Mouse (Mus musculus) kidney, postnatal 36 days (tissue): ENCODE results near the gene Aimp2.
A peak's percentile ranks its signal among the peaks of the same experiment; 100 is the strongest.

ENCODE experiments used
- DNase-seq, 2 experiments: peaks; one replicate each; pipeline ENCODE4 v3.0.0; 2021 to 2022; ENCODE audit warnings: mixed read lengths in 2 of 2

Gene Aimp2

DNA sequence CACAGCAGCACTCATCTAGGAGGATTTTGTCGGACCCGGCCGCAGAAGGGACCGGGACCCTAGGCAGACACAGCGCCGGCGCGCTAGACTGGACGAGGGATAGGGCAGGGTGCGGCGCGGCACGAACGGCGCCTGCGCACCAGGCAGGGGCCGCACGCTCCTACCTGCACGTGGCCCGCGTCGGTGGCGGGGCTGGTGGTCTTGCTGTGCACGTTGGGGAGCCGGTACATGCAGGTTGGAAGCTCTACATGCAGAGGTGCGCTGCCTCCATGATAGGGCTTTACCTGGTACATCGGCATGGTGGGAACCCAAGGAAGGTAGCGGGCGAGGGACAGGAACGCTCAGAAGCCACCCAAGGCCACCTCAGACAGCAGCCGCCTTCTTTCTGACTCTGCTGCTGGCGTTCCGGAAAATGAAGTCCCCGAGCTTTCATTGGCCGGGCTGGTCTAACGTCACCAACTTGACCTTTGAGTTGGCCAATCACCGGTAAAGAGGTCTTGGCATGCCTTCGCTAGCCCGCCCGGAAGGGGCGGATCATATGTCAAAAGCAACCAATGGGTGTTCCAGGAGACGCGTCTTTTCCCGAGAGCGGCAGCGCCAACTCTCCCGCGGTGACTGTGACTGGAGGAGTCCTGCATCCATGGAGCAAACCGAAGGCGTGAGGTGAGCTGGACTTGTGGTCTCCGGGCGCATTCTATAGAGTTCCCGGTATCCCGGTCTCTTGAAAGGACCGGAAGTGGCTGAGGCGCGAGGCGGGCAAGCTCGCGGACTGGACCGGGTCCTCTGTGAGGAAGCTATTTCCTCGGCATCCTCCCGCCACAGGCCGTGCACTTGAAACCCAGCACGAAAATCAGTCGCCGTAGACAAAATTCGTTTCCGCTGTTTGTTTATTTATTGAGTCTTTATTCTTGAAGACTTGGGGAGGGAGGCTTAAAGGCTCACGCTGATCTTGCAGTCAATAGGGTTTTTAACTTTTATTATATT, at the start of gene Aimp2, which contains the start of gene Pms2:
Gene Aimp2 (minus strand): TSS at position 431 of the 984 bp plus-strand sequence.
Gene Pms2 (plus strand): TSS at position 548 of the 984 bp plus-strand sequence.
- DNase-seq, result peak; percentile 96 to 98

DNA sequence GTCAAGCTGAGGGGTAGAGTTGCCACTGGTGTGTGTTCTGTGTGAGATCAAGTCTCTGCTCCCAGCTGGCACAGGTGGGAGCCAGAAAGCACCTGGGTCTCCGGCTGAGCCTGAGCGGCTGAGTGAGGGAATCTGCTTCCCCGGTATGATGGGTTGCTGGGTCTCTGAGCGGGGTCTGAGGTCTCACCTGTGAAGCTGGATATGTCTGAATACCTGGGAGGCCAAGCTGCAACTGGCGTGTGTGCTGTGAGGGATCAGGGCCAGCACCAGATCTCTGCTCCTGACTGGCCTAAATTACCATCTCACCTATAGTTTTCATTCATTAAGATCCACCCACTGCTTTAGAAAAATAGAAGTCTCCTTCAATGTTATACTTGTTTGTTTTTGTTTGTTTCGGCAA, 47.5 kb upstream of the Aimp2 start:
- DNase-seq, result no peak

DNA sequence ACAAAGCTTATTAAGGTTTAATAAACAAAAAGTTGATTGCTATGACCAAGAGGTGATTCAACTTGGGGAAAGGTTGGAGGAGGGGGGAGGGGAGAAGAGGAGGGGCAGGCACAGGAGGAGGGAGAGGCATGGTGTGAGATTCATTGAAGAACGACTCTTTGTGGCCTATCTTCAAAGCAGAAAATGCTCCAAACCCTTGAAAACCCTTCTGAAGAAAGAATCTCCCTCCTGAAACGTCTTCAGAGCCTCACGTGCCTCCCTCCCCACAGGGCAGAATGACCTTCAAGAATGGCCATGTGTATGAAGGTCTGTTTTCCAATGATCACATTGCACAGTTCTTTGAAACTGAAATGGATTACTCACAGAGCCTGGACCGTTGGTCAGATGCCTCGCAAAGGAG, 40.4 kb upstream of the Aimp2 start:
- DNase-seq, result no peak

DNA sequence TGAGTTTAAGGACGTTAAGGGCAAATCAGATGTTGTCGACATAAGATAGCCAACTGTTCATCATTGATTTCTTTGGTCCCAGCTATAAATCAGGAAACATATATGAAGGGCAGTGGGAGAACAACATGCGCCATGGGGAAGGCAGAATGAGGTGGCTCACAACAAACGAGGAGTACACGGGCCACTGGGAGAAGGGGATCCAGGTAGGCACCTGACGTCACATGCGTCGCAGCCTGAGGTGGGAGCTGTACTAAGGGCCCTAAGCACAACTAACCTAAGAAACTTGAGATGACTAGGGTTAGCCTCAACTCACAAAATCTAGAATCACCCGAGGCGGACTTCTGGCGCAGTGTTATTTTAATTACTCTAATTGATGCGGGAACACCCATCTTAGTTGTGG, 38.7 kb upstream of the Aimp2 start:
- no peak for DNase-seq

DNA sequence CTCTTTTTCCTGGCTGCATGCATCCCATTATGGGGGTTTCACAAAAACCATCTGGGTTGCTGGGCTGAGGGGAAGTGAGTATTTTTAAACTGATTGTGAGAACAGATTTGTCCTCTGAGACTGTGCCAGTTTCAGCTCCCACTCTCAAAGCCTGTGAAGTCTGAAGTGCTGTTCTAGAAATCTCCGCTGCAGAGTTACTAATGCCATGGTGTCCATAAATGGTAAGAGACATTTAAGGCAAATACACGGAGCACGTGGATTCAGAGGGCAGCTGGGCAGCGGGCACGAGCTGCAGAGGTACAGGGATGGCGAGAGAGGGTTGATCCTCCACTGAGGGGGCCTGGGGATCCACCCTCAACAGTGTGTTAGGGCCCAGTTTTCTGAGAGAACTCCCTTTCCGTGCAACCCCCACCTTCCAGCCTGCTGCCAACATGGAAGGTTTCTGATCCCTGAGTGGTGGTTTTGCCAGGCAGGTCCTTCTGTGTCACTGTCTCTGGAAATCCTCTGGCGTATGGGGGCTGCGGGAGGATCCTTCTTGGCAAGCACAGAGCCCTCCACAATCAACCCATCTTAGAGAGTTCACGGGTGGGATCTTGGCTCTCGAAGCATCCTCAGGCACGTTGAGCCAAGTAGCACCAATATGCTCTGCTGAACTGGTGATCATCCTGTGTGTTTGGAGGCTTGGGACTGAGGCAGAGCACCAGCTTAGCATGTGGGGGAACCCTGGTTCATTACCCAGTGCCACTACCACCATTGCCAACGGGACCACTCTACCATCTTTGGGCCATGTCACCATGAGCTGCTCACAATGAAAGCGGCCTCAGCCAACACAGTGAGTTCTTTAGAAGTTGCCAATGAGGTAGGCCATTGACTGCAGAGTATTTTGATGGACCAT, 33.8 kb upstream of the Aimp2 start:
- no peak for DNase-seq

DNA sequence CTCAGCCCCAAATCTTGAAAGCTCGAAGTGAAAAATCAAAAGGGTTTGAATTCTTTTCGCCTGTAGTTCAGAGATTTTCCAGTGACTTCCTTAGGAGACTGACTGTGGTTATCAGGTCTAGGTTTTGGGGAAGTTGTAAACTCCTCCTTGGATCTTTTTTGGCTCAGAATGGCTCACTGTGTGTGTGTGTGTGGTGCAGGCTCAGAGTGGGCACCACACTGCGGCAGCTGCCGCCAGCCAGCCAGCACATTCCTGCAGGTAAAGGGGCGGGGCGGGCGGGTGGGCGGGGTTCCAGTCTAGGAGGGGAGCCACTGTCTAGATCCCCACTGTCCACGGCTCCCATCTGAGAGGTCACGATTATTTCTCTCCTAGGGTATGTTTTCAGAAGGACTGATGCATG, 31.9 kb upstream of the Aimp2 start:
- DNase-seq, result no peak

DNA sequence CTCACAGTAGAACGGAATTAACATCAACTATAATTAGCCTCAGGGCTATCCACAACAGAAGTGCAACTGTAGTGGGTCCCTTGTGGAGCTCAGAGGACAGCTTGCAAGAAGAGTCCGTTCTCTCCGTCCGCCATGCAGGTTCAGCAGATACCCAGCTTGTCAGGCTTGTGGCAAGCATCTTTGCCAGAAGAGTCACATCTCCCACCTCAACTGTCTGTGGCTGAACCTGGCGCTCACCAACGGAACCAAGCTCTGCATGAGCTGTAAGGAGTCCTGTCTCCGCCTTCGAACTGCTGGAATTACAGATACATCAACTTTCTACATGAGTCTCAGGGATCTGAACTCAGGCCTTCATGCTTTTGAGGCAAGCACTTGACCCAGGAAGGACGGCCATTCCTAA, 26.5 kb upstream of the Aimp2 start:
- no peak for DNase-seq

DNA sequence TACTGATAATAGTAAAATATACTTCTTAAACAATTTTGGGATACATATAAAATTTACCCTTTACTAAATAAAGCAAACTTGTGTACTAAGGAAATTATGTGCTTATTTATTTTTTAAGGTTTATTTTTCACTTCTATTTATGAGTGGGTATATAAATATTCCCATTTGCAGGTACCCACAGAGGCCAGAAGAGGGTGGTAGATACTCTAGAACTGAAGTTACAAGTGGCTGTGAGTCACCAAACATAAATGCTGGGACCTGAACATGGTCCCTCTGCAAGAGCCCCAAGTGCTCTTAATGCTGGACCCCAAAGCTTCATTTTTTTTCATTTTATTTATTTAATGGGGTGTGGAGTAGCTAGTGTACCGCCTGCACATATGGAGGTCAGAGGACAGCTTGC, 24.2 kb upstream of the Aimp2 start:
- no peak for DNase-seq

DNA sequence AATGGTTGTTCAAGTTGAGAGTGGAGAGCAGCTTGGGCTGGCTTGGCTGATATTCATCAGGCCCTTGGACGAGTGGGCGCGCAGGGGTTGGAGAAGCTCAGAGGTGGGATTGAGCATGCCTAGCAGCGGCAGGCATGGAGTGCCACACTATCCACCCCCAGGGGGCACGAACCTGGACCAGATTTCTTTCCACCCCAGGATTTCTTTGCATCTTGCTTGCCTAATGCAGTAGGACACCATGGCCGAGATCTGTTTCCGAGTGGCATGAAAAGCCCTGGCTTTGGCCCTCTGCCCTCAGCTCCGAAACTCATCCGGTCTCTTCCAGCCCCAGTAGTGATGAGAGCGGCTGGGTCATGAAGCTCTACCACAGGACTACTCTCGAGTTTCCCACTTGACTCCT, 23.8 kb upstream of the Aimp2 start:
- no peak for DNase-seq

DNA sequence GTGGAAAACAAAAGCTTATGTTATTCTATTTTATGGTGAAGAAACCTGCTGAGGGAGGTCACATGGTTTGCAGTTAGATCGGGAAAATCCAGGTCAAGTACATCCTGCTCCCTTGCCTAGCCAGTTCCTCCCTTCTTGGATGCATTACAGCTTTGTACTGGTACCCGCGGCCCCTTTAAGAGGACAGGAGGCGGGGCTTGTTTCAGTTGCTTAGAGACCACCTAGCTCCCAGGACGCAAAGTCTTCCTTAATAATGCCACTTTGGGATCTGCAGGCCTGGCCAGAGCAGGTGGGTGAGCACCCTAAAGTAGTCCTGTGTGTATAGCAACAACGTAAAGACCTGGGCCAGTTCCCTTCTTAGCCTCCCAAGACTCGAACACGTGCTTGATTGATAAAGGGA, 23.2 kb upstream of the Aimp2 start, which contains the start of gene Rsph10b:
Gene Rsph10b (plus strand): TSS at position 205 of the 400 bp plus-strand sequence.
- DNase-seq, result peak in 1 of 2 experiments; percentile 14

DNA sequence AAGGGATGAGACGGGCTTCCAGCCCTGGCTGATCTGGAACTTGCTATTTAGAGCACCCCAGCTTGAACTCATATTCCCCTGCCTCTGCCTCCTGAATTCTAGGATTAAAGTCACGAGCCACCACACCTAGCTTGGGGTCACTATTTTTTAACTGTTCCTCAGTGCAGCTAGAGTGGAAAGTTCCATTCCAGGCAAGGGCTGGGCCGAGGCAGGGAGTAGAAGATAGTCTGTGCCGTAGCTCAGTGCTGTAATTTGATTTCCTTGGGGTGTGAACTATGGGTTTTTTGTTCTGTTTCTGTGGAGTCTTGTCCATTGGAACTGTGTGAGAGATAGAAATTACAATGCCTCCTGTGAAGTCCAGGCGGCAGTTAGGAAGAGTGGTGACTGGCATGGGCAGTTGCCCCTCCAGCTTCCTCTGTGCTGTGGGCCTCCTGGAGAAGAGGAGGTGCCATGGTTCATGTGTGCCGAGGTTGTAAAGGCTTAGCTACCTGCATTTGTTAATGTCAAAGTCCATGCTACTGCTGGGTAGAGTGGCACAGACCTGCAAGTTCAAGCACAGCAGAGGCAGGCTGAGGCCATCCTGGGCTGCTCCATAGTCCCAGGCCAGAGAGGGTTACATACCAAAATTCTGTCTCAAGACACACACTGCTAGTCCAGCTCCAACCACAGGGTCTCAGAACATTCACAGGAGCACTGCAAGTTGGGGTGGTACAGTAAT, 22.4 kb upstream of the Aimp2 start:
- no peak for DNase-seq

DNA sequence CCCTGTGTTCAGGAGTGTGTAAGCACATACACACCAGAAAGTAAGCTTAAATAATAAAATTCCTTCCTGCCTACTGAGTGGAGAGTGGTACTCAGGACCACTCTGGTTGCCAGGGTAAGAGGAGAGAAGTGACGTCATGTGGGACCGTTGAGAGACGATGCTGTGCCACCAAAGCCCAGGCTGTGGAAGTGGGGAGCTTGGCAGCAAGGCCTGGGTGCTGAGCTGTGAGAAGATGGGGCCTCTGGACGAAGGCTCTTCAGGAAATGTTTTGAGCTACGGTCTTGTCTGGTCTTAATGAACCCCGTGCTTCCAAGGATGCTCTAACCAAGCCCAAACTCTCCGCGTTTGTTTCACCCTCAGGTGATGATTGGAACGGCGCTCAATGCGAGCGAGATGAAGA, 21.0 kb upstream of the Aimp2 start:
- no peak for DNase-seq

DNA sequence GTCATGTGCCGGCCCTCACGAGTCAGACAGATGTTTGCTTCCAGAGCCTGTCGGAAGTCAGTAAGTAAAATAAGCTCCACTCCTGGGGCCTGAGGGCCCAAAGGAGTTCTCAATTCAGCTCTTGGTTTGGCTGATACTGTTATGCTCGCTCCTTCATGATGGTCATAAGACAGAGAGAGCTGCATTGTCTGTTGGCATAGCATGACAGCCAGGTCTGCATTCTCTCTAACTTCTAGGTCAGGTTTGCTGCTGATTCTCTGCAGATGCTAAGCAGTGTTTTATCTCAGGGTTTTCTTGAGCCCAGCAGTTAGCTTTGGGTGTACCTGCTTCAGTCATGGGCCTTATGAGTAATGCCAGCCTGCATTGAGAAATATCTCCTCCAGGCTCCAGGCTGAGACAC, 19.6 kb upstream of the Aimp2 start:
- no peak for DNase-seq

DNA sequence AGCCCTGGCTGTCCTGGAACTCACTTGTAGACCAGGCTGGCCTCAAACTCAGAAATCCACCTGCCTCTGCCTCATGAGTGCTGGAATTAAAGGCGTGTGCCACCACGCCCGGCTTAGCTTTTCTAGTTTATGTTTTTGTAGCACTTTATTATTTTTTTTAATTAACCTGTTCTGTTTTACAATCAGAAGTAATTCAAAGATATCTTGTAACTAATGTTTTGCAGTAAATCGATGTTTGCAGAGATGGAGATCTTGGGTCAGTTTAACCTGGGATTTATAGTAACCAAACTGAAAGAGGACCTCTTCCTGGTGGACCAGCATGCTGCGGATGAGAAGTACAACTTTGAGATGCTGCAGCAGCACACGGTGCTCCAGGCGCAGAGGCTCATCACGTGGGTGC, 18.2 kb upstream of the Aimp2 start, which contains the start of gene Gm42421:
Gene Gm42421 (plus strand): TSS at position 301 of the 400 bp plus-strand sequence.
- no peak for DNase-seq

DNA sequence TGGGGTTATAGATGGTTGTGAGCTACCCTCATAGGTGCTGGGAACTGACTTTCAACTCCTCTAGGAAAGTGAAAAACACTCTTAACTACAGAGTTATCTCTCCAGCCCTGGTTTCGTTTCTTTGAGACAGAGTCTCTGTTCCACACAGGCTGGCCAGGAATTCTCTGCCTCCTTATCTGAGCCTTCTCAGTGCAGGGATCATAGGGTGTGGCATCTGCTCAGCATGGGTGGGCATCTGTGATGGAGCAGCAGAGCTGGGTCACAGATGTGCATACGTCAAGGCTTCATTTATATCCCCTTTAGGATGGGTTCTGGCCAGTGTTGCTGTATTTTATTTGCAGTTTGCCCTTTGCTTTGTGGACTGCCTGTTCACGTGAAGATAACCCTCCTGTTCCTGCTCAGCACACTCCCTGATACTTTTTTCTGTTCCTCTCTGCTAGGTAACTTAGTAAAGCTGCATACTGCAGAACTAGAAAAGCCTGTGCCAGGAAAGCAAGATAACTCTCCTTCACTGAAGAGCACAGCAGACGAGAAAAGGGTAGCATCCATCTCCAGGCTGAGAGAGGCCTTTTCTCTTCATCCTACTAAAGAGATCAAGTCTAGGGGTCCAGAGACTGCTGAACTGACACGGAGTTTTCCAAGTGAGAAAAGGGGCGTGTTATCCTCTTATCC, 15.3 kb upstream of the Aimp2 start:
- no peak for DNase-seq

DNA sequence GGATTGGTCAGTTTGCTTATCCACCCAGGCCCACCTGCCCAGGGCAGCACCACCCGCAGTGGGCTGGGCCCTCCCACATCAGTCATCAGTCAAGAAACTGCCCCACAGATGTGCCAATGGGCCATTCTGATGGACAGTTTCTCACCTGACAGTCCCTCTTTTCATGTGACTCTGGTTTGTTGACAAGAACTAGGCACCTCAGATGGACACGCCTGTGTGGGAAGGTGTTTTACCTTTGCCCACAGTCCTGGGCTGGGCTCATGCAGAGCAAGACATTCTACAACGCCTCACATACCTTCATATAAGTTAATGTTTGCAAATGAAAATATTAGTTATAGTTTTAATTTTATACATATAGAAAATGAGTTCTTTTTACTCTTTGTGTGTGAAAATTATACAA, 8.5 kb upstream of the Aimp2 start:
- DNase-seq, result no peak

DNA sequence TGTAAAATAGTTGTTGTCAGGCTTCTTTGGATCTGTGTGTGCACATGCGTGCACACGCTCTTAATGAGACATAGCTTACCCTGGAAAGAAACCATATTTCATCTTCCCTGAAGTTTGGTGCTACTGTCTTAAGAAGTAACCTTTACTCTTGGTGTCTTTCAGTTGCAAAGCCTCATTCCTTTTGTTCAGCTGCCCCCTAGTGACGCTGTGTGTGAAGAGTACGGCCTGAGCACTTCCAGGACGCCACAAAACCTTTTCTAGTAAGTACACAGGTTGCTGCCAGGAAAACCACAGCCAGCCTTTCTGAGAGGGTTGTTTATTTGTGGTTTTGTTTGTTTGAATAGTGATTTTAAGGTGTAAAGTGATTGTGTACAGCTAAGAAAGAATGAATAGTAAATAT, 7.8 kb upstream of the Aimp2 start:
- DNase-seq, result peak; percentile 67 to 85

DNA sequence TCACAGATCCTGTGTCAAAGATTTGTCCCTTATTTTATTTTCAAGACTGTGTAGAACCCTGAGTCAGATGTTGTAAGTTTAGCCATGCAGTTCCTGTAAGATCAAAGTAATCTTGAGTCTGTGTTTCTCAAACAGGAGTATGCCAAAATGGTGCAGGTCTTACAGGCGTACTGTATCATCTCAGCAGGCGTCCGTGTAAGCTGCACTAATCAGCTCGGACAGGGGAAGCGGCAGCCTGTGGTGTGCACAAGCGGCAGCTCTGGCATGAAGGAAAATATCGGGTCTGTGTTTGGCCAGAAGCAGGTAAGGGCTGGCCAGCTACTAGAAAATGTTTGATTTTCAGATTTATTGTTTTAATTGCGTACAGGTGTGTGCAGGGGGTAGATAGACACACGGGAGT, 6.6 kb upstream of the Aimp2 start:
- DNase-seq, result no peak

DNA sequence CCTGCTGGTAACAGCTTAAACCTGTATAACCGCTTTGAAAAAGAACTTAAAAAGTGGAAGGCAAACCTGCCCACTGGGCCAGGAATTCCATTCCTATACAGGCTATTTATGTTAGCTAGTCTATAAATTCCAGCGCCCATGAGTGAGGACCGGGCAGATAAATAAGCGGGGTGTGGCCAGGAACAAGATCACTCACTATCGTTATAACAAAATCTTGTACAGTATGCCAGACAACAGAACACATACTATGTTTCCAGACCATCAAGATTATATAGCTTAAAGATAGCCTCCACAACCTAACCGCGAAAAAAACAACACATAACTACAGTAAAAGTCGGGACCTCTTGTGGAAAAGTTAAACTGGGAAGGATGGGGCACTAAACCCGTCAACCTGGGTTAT, 721 bp downstream of the Aimp2 start:
- DNase-seq, result no peak

DNA sequence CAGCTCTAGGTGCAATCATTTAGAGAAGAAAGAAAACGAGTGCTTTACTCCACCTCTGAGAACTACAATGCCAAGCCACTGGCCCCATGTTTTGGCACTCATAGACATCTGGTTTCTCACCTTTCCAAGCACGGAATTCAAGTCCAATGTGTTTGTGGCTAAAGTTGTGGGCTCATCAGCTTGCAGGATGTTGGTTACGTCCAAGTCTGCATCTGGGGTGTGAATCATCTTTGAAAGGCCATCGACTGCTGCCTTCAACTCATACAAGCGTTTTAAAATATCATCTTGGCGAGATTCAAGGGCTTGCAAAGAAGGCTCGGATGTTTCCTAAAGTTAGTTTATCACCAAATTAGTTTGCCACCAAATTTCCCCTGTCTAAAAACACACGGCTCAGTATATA, 3.2 kb downstream of the Aimp2 start:
- DNase-seq, result no peak

DNA sequence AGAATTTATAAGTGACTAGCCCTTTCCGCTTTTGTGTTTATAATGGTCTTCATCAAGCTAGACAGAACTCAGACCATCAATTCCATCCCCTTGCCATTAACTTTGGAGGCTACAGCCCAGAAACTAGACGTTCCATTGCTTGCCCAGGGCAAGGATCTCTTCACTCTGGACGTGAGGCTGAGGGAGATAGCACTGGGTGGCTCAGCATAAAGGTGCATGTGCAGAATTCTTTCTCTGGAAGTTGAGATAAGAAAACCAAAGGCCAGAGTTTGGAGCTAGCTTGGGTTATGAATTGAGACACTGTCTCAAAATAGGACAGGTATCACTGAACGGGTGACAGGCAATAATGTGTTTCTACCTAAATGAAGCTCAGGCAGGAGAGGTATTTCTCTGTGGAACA, 5.8 kb downstream of the Aimp2 start:
- no peak for DNase-seq

DNA sequence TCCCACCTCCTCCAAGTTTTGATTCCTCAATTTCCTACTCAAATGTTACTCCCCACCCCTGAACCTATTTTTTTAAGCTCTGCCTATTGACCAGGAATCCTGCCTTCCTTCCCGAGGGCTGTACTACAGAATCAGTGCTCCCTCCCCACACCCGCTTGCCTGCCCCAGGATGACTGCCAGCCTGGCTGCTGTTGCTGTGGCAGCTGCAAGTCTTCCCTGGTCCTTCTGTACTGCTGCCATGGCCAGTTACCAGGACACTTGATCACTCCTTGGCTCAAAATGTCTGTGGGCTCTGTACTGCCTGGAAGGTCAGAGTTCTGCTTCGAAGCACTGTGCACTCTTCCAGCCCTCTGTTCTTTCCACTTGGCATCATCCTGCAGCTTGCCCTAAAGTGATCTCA, 7.5 kb downstream of the Aimp2 start:
- peak in 1 of 2 experiments; percentile 17 for DNase-seq
